Mouse (Mus musculus): Measurements from ENCODE around the gene Pip5k1b. TPM values are rescaled to one million over a fixed set of nuclear protein-coding genes. Genes with fewer than 3 reads are reported as not detected.

Pip5k1b gene
- polyA plus RNA-seq, 1 experiment from 2014 or later = 8.3 TPM

DNA sequence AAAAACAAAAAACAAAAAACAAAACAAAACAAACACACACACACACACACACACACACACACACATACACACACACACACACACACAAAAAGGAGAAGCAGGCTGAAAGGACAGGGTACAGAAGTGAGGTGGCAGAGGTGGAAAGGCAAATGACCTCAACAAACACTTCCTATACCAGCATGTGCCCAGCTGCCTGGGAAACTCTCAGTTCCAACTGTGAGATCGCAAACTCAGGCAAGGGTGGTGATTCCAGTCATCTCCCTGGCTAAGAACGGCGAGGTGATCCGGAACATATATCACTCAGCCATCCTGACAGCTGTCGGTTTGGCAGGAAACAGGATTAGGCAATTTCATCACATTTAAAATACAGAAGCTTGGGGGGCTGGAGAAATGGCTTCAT lies 123.2 kb downstream of the Pip5k1b start:
- Histone ChIP-seq H3K27me3 (ENCODE audit: control insufficient read depth, insufficient read depth, low read depth, low read length) (no peaks in the 10 kb centered on the region), H3K4me3 (ENCODE audit: low read depth, low read length) (no peak overlapping the region), H3K27ac (ENCODE audit: low read length) (no peak overlapping the region), H3K9me3 (replicated peaks; ENCODE audit: control insufficient read depth, low read length) (no peaks in the 10 kb centered on the region), H3K4me2 (ENCODE audit: low read depth, low read length) (no peak overlapping the region), H3K9ac (ENCODE audit: low read depth, low read length) (no peak overlapping the region), H3K36me3 (ENCODE audit: control insufficient read depth, insufficient read depth) (no peaks in the 10 kb centered on the region), H3K4me1 (ENCODE audit: control insufficient read depth, low read depth, low read length) (no peaks in the 10 kb centered on the region)
- no peak for ATAC-seq (ENCODE audit: low read depth)
- 35% methylated on average over 5 of the region's 5 CpGs for WGBS (ENCODE audit: insufficient replicate concordance)

DNA sequence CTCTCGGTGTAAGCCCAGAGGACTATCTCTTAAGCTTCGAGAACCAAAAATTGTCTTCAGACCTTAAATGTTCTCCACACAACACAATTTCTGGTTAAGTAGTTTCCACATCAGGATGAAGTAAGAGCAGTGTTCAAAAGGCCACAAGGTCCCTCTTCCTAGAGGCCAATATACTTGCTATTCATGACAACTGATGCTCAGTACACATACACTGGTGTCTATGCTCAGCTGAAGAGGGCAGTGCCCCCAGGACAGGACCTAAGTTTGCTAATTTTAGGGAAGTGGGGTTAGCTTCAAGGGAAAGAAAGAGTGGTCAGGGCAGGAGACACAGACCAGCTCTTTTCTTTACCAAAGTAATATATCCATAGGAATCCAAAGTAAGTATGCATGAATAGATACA lies 124.3 kb downstream of the Pip5k1b start:
- H3K4me1 ChIP-seq (ENCODE audit: control insufficient read depth, low read depth, low read length) = no peaks in the 10 kb centered on the region
- no peaks in the 10 kb centered on the region for H3K27me3 ChIP-seq (ENCODE audit: control insufficient read depth, insufficient read depth, low read depth, low read length)
- no peak overlapping the region for H3K9ac ChIP-seq (ENCODE audit: low read depth, low read length)
- ATAC-seq (ENCODE audit: low read depth) = no peak
- H3K4me3 ChIP-seq (ENCODE audit: low read depth, low read length) = no peak overlapping the region
- H3K36me3 ChIP-seq (ENCODE audit: control insufficient read depth, insufficient read depth) = no peaks in the 10 kb centered on the region
- 68% methylated on average over 2 of the region's 2 CpGs for WGBS (ENCODE audit: insufficient replicate concordance)
- no peak overlapping the region for H3K27ac ChIP-seq (ENCODE audit: low read length)
- no peaks in the 10 kb centered on the region for H3K9me3 ChIP-seq (replicated peaks; ENCODE audit: control insufficient read depth, low read length)
- H3K4me2 ChIP-seq (ENCODE audit: low read depth, low read length) = no peak overlapping the region

DNA sequence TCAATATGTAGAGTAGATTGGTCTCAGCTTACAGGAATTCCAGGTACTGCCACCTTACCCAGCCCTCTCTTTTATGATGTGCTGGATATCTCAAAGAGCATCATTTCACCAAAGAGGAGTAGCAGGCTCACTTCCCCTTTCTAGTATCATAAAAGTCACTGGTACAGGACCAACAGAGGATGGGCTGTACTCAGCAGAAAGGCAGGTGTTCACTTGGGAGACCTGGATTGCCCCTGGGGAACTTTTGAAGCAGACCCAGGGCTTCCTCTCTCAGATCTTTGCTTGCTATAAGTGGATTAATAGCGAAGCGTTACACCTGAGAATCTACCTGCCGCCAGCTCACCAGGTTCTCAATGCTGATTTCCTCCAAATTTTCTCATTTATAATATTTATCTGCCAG lies 127.7 kb downstream of the Pip5k1b start:
- Histone ChIP-seq H3K4me3 (ENCODE audit: low read depth, low read length) (no peak overlapping the region), H3K27ac (ENCODE audit: low read length) (no peak overlapping the region), H3K36me3 (ENCODE audit: control insufficient read depth, insufficient read depth) (no peaks in the 10 kb centered on the region), H3K4me1 (ENCODE audit: control insufficient read depth, low read depth, low read length) (no peaks in the 10 kb centered on the region), H3K9ac (ENCODE audit: low read depth, low read length) (no peak overlapping the region), H3K4me2 (ENCODE audit: low read depth, low read length) (no peak overlapping the region), H3K27me3 (ENCODE audit: control insufficient read depth, insufficient read depth, low read depth, low read length) (no peaks in the 10 kb centered on the region), H3K9me3 (replicated peaks; ENCODE audit: control insufficient read depth, low read length) (no peaks in the 10 kb centered on the region)
- WGBS (ENCODE audit: insufficient replicate concordance) = 87% methylated on average over 3 of the region's 3 CpGs
- no peak for ATAC-seq (ENCODE audit: low read depth)

DNA sequence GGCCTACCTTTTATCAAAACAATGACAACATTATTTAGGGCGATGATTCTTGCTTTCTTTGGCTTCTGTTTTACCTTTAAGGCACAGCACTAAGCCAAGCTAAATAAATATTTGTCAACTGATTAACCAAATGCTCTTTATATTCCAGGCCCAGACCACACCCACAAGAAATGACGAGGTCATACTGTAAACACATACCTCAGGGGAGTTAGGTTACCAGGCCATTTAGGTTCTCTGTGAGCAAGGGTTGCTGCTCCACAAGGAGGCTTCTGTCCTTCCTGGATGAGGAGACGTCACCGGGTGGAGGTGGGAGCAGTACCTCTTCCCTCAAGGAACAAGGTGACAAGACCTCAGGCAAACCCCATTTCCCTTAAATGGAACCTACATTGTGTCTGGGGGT lies 128.4 kb downstream of the Pip5k1b start:
- Histone ChIP-seq H3K4me1 (ENCODE audit: control insufficient read depth, low read depth, low read length) (no peaks in the 10 kb centered on the region), H3K27me3 (ENCODE audit: control insufficient read depth, insufficient read depth, low read depth, low read length) (no peaks in the 10 kb centered on the region)

DNA sequence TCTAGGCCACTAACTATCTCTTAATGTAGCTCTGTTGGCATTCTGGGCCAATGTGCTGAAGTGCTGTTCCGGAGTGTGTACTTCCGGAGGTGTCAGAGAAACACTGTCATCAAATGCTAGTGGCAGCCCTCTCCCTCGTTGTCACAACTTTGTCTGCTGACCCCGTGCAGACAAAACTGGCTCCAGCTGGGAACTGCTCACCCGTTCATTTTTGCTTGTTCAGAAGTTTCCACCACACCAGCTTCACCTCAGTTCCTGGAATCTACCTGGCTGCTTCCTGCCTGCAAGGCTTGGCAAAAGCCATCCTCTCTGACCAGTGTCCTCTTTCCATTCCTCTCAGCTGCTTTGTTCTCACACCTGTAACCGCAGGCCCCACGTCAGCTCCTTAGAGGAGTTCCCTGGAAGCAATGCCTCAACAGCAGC lies 128.9 kb downstream of the Pip5k1b start:
- ATAC-seq (ENCODE audit: low read depth) = no peak
- 82% methylated on average over 7 of the region's 7 CpGs for WGBS (ENCODE audit: insufficient replicate concordance)
- no peak overlapping the region for H3K4me3 ChIP-seq (ENCODE audit: low read depth, low read length)
- no peaks in the 10 kb centered on the region for H3K36me3 ChIP-seq (ENCODE audit: control insufficient read depth, insufficient read depth)
- no peaks in the 10 kb centered on the region for H3K27me3 ChIP-seq (ENCODE audit: control insufficient read depth, insufficient read depth, low read depth, low read length)
- no peaks in the 10 kb centered on the region for H3K9me3 ChIP-seq (replicated peaks; ENCODE audit: control insufficient read depth, low read length)
- H3K4me2 ChIP-seq (ENCODE audit: low read depth, low read length) = no peak overlapping the region
- H3K9ac ChIP-seq (ENCODE audit: low read depth, low read length) = no peak overlapping the region
- no peaks in the 10 kb centered on the region for H3K4me1 ChIP-seq (ENCODE audit: control insufficient read depth, low read depth, low read length)
- H3K27ac ChIP-seq (ENCODE audit: low read length) = no peak overlapping the region

More for the DNA sequence above, 128.4 kb downstream of the Pip5k1b start:
- H3K9me3 ChIP-seq (replicated peaks; ENCODE audit: control insufficient read depth, low read length) = no peaks in the 10 kb centered on the region
- no peak overlapping the region for H3K9ac ChIP-seq (ENCODE audit: low read depth, low read length)
- H3K36me3 ChIP-seq (ENCODE audit: control insufficient read depth, insufficient read depth) = no peaks in the 10 kb centered on the region
- ATAC-seq (ENCODE audit: low read depth) = no peak
- no peak overlapping the region for H3K4me3 ChIP-seq (ENCODE audit: low read depth, low read length)
- 69% methylated on average over 4 of the region's 4 CpGs for WGBS (ENCODE audit: insufficient replicate concordance)
- H3K27ac ChIP-seq (ENCODE audit: low read length) = no peak overlapping the region
- no peak overlapping the region for H3K4me2 ChIP-seq (ENCODE audit: low read depth, low read length)

DNA sequence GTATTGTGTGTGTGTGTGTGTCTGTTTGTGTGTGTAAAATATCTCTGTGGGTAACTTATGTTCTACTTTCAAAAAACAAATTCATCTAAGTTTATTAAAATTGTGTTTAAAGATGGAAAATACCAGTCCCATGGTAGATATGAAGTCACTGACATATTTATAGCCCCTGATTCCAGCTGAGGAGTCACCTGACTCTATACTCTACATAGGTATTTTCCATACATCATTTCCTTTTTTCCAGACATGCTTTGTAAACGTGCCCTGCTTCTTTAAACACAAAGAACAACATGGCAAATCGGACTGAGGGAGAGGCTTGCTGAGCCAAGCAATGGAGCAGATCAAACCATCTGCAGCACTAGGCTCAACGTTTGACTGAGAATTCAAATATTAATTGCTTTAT lies 137.6 kb downstream of the Pip5k1b start:
- Histone ChIP-seq H3K4me2 (ENCODE audit: low read depth, low read length) (no peak overlapping the region), H3K4me1 (ENCODE audit: control insufficient read depth, low read depth, low read length) (no peaks in the 10 kb centered on the region), H3K27me3 (ENCODE audit: control insufficient read depth, insufficient read depth, low read depth, low read length) (no peaks in the 10 kb centered on the region), H3K27ac (ENCODE audit: low read length) (no peak overlapping the region), H3K36me3 (ENCODE audit: control insufficient read depth, insufficient read depth) (no peaks in the 10 kb centered on the region), H3K4me3 (ENCODE audit: low read depth, low read length) (no peak overlapping the region), H3K9ac (ENCODE audit: low read depth, low read length) (no peak overlapping the region), H3K9me3 (replicated peaks; ENCODE audit: control insufficient read depth, low read length) (no peaks in the 10 kb centered on the region)
- no peak for ATAC-seq (ENCODE audit: low read depth)
- 55% methylated on average over 3 of the region's 3 CpGs for WGBS (ENCODE audit: insufficient replicate concordance)

DNA sequence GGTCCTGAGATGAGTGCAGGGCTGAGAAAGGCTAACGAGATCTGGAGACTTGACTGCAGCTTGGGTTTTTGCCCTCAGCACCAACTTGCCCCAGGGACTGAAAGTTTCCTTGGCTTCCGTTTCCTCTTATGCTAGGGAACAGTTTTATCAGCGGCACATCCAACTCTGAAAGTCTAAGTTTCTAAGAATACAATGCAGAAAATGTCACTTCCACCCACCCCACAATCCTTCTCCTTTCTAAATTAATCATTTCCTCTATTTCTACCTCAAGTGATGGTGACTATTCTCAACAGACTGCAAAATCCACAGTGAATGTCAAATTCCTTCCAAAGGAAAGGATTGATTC lies 138.0 kb downstream of the Pip5k1b start:
- WGBS (ENCODE audit: insufficient replicate concordance) = 41% methylated on average over 3 of the region's 3 CpGs
- no peaks in the 10 kb centered on the region for H3K27me3 ChIP-seq (ENCODE audit: control insufficient read depth, insufficient read depth, low read depth, low read length)
- no peak overlapping the region for H3K4me2 ChIP-seq (ENCODE audit: low read depth, low read length)
- no peak for ATAC-seq (ENCODE audit: low read depth)
- no peak overlapping the region for H3K9ac ChIP-seq (ENCODE audit: low read depth, low read length)
- H3K27ac ChIP-seq (ENCODE audit: low read length) = no peak overlapping the region
- H3K9me3 ChIP-seq (replicated peaks; ENCODE audit: control insufficient read depth, low read length) = no peaks in the 10 kb centered on the region
- no peaks in the 10 kb centered on the region for H3K4me1 ChIP-seq (ENCODE audit: control insufficient read depth, low read depth, low read length)
- H3K4me3 ChIP-seq (ENCODE audit: low read depth, low read length) = no peak overlapping the region
- no peaks in the 10 kb centered on the region for H3K36me3 ChIP-seq (ENCODE audit: control insufficient read depth, insufficient read depth)

DNA sequence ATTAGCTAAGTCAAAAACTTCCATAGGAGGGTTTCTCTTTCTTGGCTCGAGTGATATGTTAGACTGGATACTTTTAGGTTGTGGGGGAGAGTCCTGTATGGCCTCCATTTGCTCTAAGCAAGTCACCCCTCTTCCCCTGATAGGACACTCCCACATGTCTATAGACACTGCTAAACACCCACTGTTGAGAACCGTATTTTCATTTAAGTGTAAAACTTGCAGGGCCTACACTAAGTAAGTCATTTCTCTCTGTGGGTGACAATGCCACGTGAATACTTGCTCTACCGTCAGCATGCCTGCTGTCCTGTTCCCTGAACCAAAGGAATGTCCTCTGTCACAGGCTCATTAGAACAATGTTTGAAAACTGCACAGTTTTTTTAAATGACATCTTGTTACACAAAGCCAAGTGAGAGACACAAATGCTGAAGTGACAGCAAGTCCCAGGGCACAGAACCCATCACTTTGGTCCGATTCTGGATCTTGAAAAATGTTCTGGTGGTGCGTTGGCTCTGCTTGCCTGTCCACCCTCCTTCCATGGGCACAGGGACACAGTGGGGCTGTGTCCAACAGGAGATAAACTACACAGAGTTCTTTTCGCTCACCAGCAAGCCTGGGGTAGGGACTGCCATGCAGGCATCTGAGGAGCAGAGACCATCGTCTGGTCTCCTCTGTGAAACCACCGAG lies 138.6 kb downstream of the Pip5k1b start:
- H3K9me3 ChIP-seq (replicated peaks; ENCODE audit: control insufficient read depth, low read length) = no peaks in the 10 kb centered on the region
- no peak overlapping the region for H3K4me2 ChIP-seq (ENCODE audit: low read depth, low read length)
- no peak for ATAC-seq (ENCODE audit: low read depth)
- H3K36me3 ChIP-seq (ENCODE audit: control insufficient read depth, insufficient read depth) = no peaks in the 10 kb centered on the region
- 76% methylated on average over 9 of the region's 9 CpGs for WGBS (ENCODE audit: insufficient replicate concordance)
- H3K4me1 ChIP-seq (ENCODE audit: control insufficient read depth, low read depth, low read length) = no peaks in the 10 kb centered on the region
- no peak overlapping the region for H3K27ac ChIP-seq (ENCODE audit: low read length)
- no peaks in the 10 kb centered on the region for H3K27me3 ChIP-seq (ENCODE audit: control insufficient read depth, insufficient read depth, low read depth, low read length)
- H3K4me3 ChIP-seq (ENCODE audit: low read depth, low read length) = no peak overlapping the region
- H3K9ac ChIP-seq (ENCODE audit: low read depth, low read length) = no peak overlapping the region

DNA sequence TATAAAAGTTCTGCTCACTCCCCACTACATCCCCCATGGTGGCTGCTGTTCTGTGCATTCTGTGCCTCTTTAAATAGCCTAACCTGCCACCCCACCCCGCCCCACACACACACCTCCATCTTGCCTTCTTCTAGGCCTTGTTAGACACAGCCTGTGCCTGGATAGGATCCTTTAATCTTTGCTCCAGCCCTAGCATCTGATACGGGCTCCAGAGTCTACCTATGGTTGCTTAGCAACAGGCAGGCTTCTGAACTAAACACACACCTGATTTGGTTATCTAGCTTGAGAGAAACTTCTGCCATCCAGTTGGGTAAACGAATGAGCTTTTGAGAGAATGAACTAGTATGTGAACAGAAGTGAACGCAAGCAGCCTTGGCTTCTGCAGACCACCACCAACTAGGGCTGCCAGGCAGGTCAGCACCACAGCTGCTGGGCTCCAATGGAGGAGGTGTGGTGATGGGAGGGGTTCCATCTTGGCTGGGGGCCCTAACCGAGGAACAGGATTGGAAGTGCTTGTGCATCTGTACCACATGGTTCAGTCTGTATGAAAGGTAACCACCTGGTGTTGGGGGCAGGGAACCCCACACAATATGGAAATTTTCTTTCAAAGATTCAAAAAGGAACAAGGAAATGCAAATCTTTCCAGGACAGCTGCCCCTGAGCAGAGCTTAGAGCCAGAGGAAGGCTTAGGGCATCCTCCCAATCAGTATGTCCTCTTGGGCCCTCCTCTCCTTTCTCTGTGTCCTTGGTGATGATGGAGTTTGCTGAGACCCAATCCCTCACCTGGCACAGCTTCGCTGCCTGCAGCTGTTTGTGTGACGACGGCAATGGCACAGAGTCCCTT lies 139.7 kb downstream of the Pip5k1b start:
- 77% methylated on average over 8 of the region's 8 CpGs for WGBS (ENCODE audit: insufficient replicate concordance)

More for the DNA sequence above, 139.7 kb downstream of the Pip5k1b start:
- H3K9ac ChIP-seq (ENCODE audit: low read depth, low read length) = no peak overlapping the region
- no peaks in the 10 kb centered on the region for H3K27me3 ChIP-seq (ENCODE audit: control insufficient read depth, insufficient read depth, low read depth, low read length)
- no peaks in the 10 kb centered on the region for H3K4me1 ChIP-seq (ENCODE audit: control insufficient read depth, low read depth, low read length)
- no peak overlapping the region for H3K27ac ChIP-seq (ENCODE audit: low read length)
- H3K36me3 ChIP-seq (ENCODE audit: control insufficient read depth, insufficient read depth) = no peaks in the 10 kb centered on the region
- H3K4me2 ChIP-seq (ENCODE audit: low read depth, low read length) = no peak overlapping the region
- no peaks in the 10 kb centered on the region for H3K9me3 ChIP-seq (replicated peaks; ENCODE audit: control insufficient read depth, low read length)
- no peak for ATAC-seq (ENCODE audit: low read depth)
- H3K4me3 ChIP-seq (ENCODE audit: low read depth, low read length) = no peak overlapping the region
